Mouse (Mus musculus) liver (tissue): ENCODE measurements at regions not wholly inside any gene's neighbourhood (a gene's known extent, or its start where the extent isn't known, plus 50 kb on each side); places are given as distances from the start of the nearest gene placed in this dataset.

Experiments used
- DNase-seq: peaks from one replicate; pipeline ENCODE4 v3.0.0-alpha.2; 2020; ENCODE audit warnings: mixed read lengths

GRCm38 (mm10) chr8:35192515-35192914, 573.1 kb upstream of the Gm19410 start:
- DNase-seq = no peak

GRCm38 (mm10) chr8:35193771-35194170, 571.8 kb upstream of the Gm19410 start:
- peak; percentile 21 for DNase-seq

GRCm38 (mm10) chr8:35196189-35196588, 569.4 kb upstream of the Gm19410 start:
- DNase-seq = no peak

GRCm38 (mm10) chr8:35198766-35199165, 566.8 kb upstream of the Gm19410 start:
- DNase-seq = no peak

GRCm38 (mm10) chr8:35201416-35201815, 564.2 kb upstream of the Gm19410 start:
- peak; percentile 21 for DNase-seq

- no peak for DNase-seq
Observed at GRCm38 (mm10) chr8:35204971-35205370, 560.6 kb upstream of the Gm19410 start.

- DNase-seq = peak; percentile 67
Observed at GRCm38 (mm10) chr8:35205536-35205935, 560.1 kb upstream of the Gm19410 start.

GRCm38 (mm10) chr8:35206271-35206670, 559.3 kb upstream of the Gm19410 start:
- peak; percentile 55 for DNase-seq

GRCm38 (mm10) chr8:35208357-35208756, 557.2 kb upstream of the Gm19410 start:
- DNase-seq = no peak

GRCm38 (mm10) chr8:35211506-35212452, 553.8 kb upstream of the Gm19410 start:
- DNase-seq = no peak

- no peak for DNase-seq
Observed at GRCm38 (mm10) chr8:35213515-35213914, 552.1 kb upstream of the Gm19410 start.

GRCm38 (mm10) chr8:35217604-35218003, 548.0 kb upstream of the Gm19410 start:
- DNase-seq = no peak

GRCm38 (mm10) chr8:35218327-35218726, 547.3 kb upstream of the Gm19410 start:
- no peak for DNase-seq

- no peak for DNase-seq
Observed at GRCm38 (mm10) chr8:35224053-35224924, 541.3 kb upstream of the Gm19410 start.

GRCm38 (mm10) chr8:35224925-35225244, 540.7 kb upstream of the Gm19410 start:
- no peak for DNase-seq

GRCm38 (mm10) chr8:35227079-35227478, 538.5 kb upstream of the Gm19410 start:
- DNase-seq = no peak

- peak; percentile 15 for DNase-seq
Observed at GRCm38 (mm10) chr8:35228449-35228848, 537.1 kb upstream of the Gm19410 start.

GRCm38 (mm10) chr8:35233520-35234186, 531.9 kb upstream of the Gm19410 start:
- DNase-seq = no peak

- no peak for DNase-seq
Observed at GRCm38 (mm10) chr8:35234436-35234835, 531.2 kb upstream of the Gm19410 start.

GRCm38 (mm10) chr8:35235815-35236509, 529.6 kb upstream of the Gm19410 start:
- DNase-seq = no peak

- no peak for DNase-seq
Observed at GRCm38 (mm10) chr8:35237279-35237678, 528.3 kb upstream of the Gm19410 start.

GRCm38 (mm10) chr8:35240884-35241283, 524.7 kb upstream of the Gm19410 start:
- DNase-seq = no peak
